Mouse (Mus musculus) right cerebral cortex, adult 2 months (tissue): ENCODE results near the gene Aspa.
"Not testable (repeated sequence)": the region's sequence is repeated elsewhere in the genome, so short reads cannot be mapped to it uniquely, and the experiment has no call there.

Experiments
- DNase-seq, 2 experiments: peaks; one replicate each; pipeline ENCODE4 v3.0.0; 2021 to 2022; ENCODE audit warnings: low spot score in 2 of 2

The Aspa gene

GRCm38 (mm10) chr11:73329442-73329841, at the start of gene Aspa, which contains the start of the genes Gm49340 and Spata22:
Aspa (minus strand) TSS chr11:73329596.
Gm49340 (plus strand) TSS chr11:73329741.
Spata22 (plus strand) TSS chr11:73329741.
- no peak for DNase-seq

GRCm38 (mm10) chr11:73370946-73371345, 41.5 kb upstream of the Aspa start, which contains the start of gene Olfr376:
Olfr376 (plus strand) TSS chr11:73371246.
- no peak for DNase-seq

- DNase-seq: no peak
These were observed 21.1 kb upstream of the Aspa start, which contains the start of gene Olfr20 for GRCm38 (mm10) chr11:73350483-73350882. Olfr20 (plus strand) TSS chr11:73350783.

- DNase-seq: no peak
These were observed 7.5 kb upstream of the Aspa start for GRCm38 (mm10) chr11:73336919-73337318.

GRCm38 (mm10) chr11:73333357-73333756, 4.0 kb upstream of the Aspa start:
- DNase-seq: no peak

- peak; percentile 4 to 7 for DNase-seq
These were observed 2.0 kb downstream of the Aspa start for GRCm38 (mm10) chr11:73327361-73327760.

GRCm38 (mm10) chr11:73326485-73326886, 2.9 kb downstream of the Aspa start:
- DNase-seq: no peak

- no peak for DNase-seq
These were observed 5.2 kb downstream of the Aspa start for GRCm38 (mm10) chr11:73323906-73324830.

- DNase-seq: not testable (repeated sequence)
These were observed 8.3 kb downstream of the Aspa start for GRCm38 (mm10) chr11:73321064-73321463.

GRCm38 (mm10) chr11:73318581-73318980, 10.8 kb downstream of the Aspa start:
- not testable (repeated sequence) for DNase-seq

- DNase-seq: no peak
These were observed 13.4 kb downstream of the Aspa start for GRCm38 (mm10) chr11:73315961-73316360.

GRCm38 (mm10) chr11:73303123-73303522, 26.3 kb downstream of the Aspa start:
- DNase-seq: no peak

GRCm38 (mm10) chr11:73289621-73290020, 39.8 kb downstream of the Aspa start:
- no peak for DNase-seq

- no peak for DNase-seq
These were observed 45.0 kb downstream of the Aspa start for GRCm38 (mm10) chr11:73284351-73284750.

GRCm38 (mm10) chr11:73283926-73284325, 45.5 kb downstream of the Aspa start:
- no peak for DNase-seq

GRCm38 (mm10) chr11:73283369-73283768, 46.0 kb downstream of the Aspa start:
- peak in 1 of 2 experiments; percentile 9 for DNase-seq

GRCm38 (mm10) chr11:73281528-73282027, 47.8 kb downstream of the Aspa start:
- peak; percentile 76 to 83 for DNase-seq

GRCm38 (mm10) chr11:73280710-73281109, 48.7 kb downstream of the Aspa start:
- DNase-seq: no peak

- no peak for DNase-seq
These were observed 54.6 kb downstream of the Aspa start for GRCm38 (mm10) chr11:73274821-73275220.

- no peak for DNase-seq
These were observed 62.1 kb downstream of the Aspa start, which contains the start of gene Trpv3 for GRCm38 (mm10) chr11:73267267-73267666. Trpv3 (plus strand) TSS chr11:73267388.

GRCm38 (mm10) chr11:73261385-73261784, 68.0 kb downstream of the Aspa start:
- DNase-seq: no peak

- DNase-seq: no peak
These were observed 68.9 kb downstream of the Aspa start for GRCm38 (mm10) chr11:73260457-73260856.

GRCm38 (mm10) chr11:73258664-73259063, 70.7 kb downstream of the Aspa start:
- no peak for DNase-seq
